8 mouse cellular contexts compared by ENCODE assay signal in genomic region chr13:55714501-55715166, GRCm38 (mm10). TPM values are rescaled to one million over a fixed set of nuclear protein-coding genes. Genes with fewer than 3 reads are reported as not detected.
DNase-seq lines count a peak whose midpoint lies in the region; ATAC-seq lines count a peak whose summit lies in the region.

TSS of gene Txndc15 (plus strand) at chr13:55714650.

- peak; percentile 74 for ATAC-seq in embryonic facial prominence, embryonic 13.5 days (ENCODE audit: insufficient number of reproducible peaks, insufficient read depth, low FRiP score, low TSS enrichment, low read depth)
- peak; percentile 93 for ATAC-seq in midbrain, embryonic 12.5 days (ENCODE audit: low FRiP score, low read depth)

- H3K27ac ChIP-seq in embryonic facial prominence, embryonic 13.5 days, result peak within 1 kb of the TSS; percentile 91
- peak within 1 kb of the TSS; percentile 96 for H3K27ac ChIP-seq in limb, embryonic 10.5 days
- H3K27ac ChIP-seq in midbrain, embryonic 12.5 days (replicated peaks), result peak within 1 kb of the TSS; percentile 95

- under 1% methylated on average over 63 of the region's 63 CpGs for WGBS in embryonic facial prominence, embryonic 13.5 days
- under 1% methylated on average over 63 of the region's 63 CpGs for WGBS in limb, embryonic 10.5 days
- WGBS in midbrain, embryonic 12.5 days, result under 1% methylated on average over 63 of the region's 63 CpGs

- peak; percentile 85 for DNase-seq in 3134 (ENCODE audit: extremely low read depth, insufficient read length, low spot score)
- DNase-seq in adrenal gland, postnatal 36 days, result peak; percentile 92 to 93
- peak; percentile 91 to 96 for DNase-seq in heart, adult 18-20 months
- DNase-seq in kidney, adult 18-20 months, result peak; percentile 92
- peak; percentile 91 for DNase-seq in limb, embryonic 10.5 days (ENCODE audit: low spot score)
- peak; percentile 79 for DNase-seq in skeletal muscle tissue, adult 2 months (ENCODE audit: low read depth, low spot score)

- peak within 1 kb of the TSS; percentile 67 for H3K4me2 ChIP-seq in embryonic facial prominence, embryonic 13.5 days
- H3K4me2 ChIP-seq in midbrain, embryonic 12.5 days (replicated peaks), result peak within 1 kb of the TSS; percentile 59

- H3K9me3 ChIP-seq in embryonic facial prominence, embryonic 13.5 days, result no peaks in the 10 kb centered on the region
- no peaks in the 10 kb centered on the region for H3K9me3 ChIP-seq in limb, embryonic 10.5 days (replicated peaks)
- H3K9me3 ChIP-seq in midbrain, embryonic 12.5 days, result no peaks in the 10 kb centered on the region

- no peaks in the 10 kb centered on the region for H3K27me3 ChIP-seq in embryonic facial prominence, embryonic 13.5 days
- H3K27me3 ChIP-seq in limb, embryonic 10.5 days (ENCODE audit: low read depth, poor library complexity, severe bottlenecking), result no peaks in the 10 kb centered on the region
- H3K27me3 ChIP-seq in midbrain, embryonic 12.5 days, result no peaks in the 10 kb centered on the region

- H3K9ac ChIP-seq in embryonic facial prominence, embryonic 13.5 days, result peak within 1 kb of the TSS; percentile 97
- peak within 1 kb of the TSS; percentile 90 for H3K9ac ChIP-seq in midbrain, embryonic 12.5 days (replicated peaks)

- H3K4me1 ChIP-seq in embryonic facial prominence, embryonic 13.5 days, result peaks cover 14% of the 10 kb centered on the region
- peaks cover 26% of the 10 kb centered on the region for H3K4me1 ChIP-seq in limb, embryonic 10.5 days
- H3K4me1 ChIP-seq in midbrain, embryonic 12.5 days, result peaks cover 13% of the 10 kb centered on the region; the same call in 1 of the 2 replicates

- peaks cover 21% of the 10 kb centered on the region for H3K36me3 ChIP-seq in embryonic facial prominence, embryonic 13.5 days
- H3K36me3 ChIP-seq in limb, embryonic 10.5 days, result peaks cover 23% of the 10 kb centered on the region
- peaks cover 19% of the 10 kb centered on the region for H3K36me3 ChIP-seq in midbrain, embryonic 12.5 days

- H3K4me3 ChIP-seq in embryonic facial prominence, embryonic 13.5 days, result peak within 1 kb of the TSS; percentile 95
- peak within 1 kb of the TSS; percentile 92 for H3K4me3 ChIP-seq in limb, embryonic 10.5 days
- peak within 1 kb of the TSS; percentile 93 for H3K4me3 ChIP-seq in midbrain, embryonic 12.5 days

RNA-seq across cellular contexts. Expression of gene Txndc15, which starts in this region (rescaled TPM):
- total RNA-seq in adrenal gland, postnatal 36 days (2021), result 10 to 100 TPM; 68.2 to 73.5 TPM
- polyA plus RNA-seq in embryonic facial prominence, embryonic 13.5 days (2015; fragmentation: Nextera tagmentation; extraction: Ambion mirVana), result 109 and 110 TPM in 2 replicates
- total RNA-seq in heart, adult 18-20 months (2021), result 10 to 100 TPM; 43.7 to 48.5 TPM
- polyA plus RNA-seq in limb, embryonic 10.5 days (2016; fragmentation: Nextera tagmentation; extraction: Ambion mirVana), result 65.9 and 76.8 TPM in 2 replicates
- 90.9 and 99.6 TPM in 2 replicates for polyA plus RNA-seq in midbrain, embryonic 12.5 days (2016; fragmentation: Nextera tagmentation; extraction: Ambion mirVana)

Comparison
In these comparisons a context has a peak if more than half of its experiments do, and no peak if none do; other contexts are left out.
1. Peak in every context shown above with its lines: DNase-seq, ATAC-seq, H3K4me3 ChIP-seq and H3K27ac ChIP-seq.